Mouse (Mus musculus) intestine, embryonic 15.5 days (tissue): ENCODE results near the gene Acvr1b. TPM values are rescaled to one million over a fixed set of nuclear protein-coding genes. Genes with fewer than 3 reads are reported as not detected.

Experiments used
- ATAC-seq: fragments of 200-750 bp; cut with Nextera tagmentation; 2 replicates; pipeline ENCODE4 v1.8.0; 2017; ENCODE audit warnings: moderate TSS enrichment, moderate library complexity
- H3K27ac ChIP-seq: fragments of 300-500 bp; sonication (generic); 2 replicates; pipeline ENCODE4 v1.5.1; 2015; ENCODE audit warnings: mild to moderate bottlenecking, inconsistent platforms
- H3K27me3 ChIP-seq: fragments of 300-500 bp; sonication (generic); replicated peaks from 2 replicates; pipeline ENCODE4 v1.6.1; 2015; ENCODE audit warnings: inconsistent platforms
- H3K36me3 ChIP-seq: fragments of 300-500 bp; sonication (generic); 2 replicates; pipeline ENCODE4 v1.6.1; 2015; ENCODE audit warnings: inconsistent platforms
- H3K4me1 ChIP-seq: fragments of 300-500 bp; sonication (generic); replicated peaks from 2 replicates; pipeline ENCODE4 v1.6.1; 2015; ENCODE audit warnings: inconsistent platforms
- H3K4me2 ChIP-seq: fragments of 300-500 bp; sonication (generic); replicated peaks from 2 replicates; pipeline ENCODE4 v1.6.1; 2015; ENCODE audit warnings: mild to moderate bottlenecking, inconsistent platforms
- H3K4me3 ChIP-seq: fragments of 300-500 bp; sonication (generic); replicated peaks from 2 replicates; pipeline ENCODE4 v1.5.1; 2015; ENCODE audit warnings: inconsistent platforms
- H3K9ac ChIP-seq: fragments of 300-500 bp; sonication (generic); 2 replicates; pipeline ENCODE4 v1.6.1; 2015; ENCODE audit warnings: inconsistent platforms
- H3K9me3 ChIP-seq: fragments of 300-500 bp; sonication (generic); 2 replicates; pipeline ENCODE4 v1.6.1; 2016; ENCODE audit warnings: inconsistent platforms
- WGBS: fragments of 180-500 bp; shearing (Covaris S2); methylation state at CpG from one replicate; pipeline ENCODE4 v1.1.7; 2015; 5-methylcytosine and 5-hydroxymethylcytosine counted together
- polyA plus RNA-seq: library from polyadenylated mRNA; unstranded; fragments of >200 nt; fragmentation: Nextera tagmentation; extraction: Ambion mirVana; gene quantifications from 2 replicates; pipeline ENCODE4 v1.2.1, GENCODE M21; 2015

Acvr1b gene
- polyA plus RNA-seq, 1 experiment from 2014 or later = 9.3 TPM

DNA sequence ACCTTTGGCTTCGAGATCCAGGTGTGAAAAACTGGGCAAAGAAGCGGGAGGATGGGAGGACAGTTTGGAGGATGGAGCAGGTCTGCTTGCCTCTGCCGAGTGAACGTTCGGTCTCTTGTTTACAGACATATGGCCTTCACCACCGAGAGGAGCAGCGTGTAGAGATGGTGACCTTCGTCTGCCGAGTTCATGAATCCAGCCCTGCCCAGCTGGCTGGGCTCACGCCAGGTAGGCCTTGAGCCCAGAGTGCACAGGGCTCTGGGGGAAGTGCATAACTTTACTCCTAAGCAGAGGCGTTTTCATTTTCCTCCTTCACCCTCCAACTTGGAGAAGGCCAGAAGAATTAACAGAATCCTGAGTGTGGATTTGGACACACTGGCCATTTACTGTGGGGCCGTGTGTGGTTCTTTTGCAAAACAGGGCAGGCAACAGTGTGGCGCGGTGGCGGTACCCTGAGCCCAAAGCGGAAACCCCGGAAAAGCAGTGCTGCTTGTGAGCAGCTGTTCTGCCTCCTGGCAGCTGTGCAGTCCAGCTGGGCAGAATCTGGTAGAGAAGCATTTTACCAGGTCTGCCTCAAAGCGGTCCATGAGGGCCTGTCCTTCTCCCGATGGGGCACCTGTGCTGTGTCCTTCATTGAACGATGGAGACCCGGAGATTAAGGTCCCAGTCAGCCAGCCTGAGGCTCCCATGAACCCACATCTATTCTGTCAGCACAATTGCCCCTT, 55.2 kb downstream of the Acvr1b start:
- peaks cover 43% of the 10 kb centered on the region for H3K4me1 ChIP-seq
- H3K9ac ChIP-seq = no peak overlapping the region
- no peak overlapping the region for H3K4me2 ChIP-seq
- H3K27ac ChIP-seq = peak overlapping the region; percentile 77; the same call in 1 of the 2 replicates
- ATAC-seq = no peak
- peaks cover 18% of the 10 kb centered on the region for H3K36me3 ChIP-seq
- no peaks in the 10 kb centered on the region for H3K27me3 ChIP-seq
- WGBS = 68% methylated on average over 21 of the region's 21 CpGs
- H3K4me3 ChIP-seq = no peak overlapping the region
- H3K9me3 ChIP-seq = no peaks in the 10 kb centered on the region

- Histone ChIP-seq H3K27me3 (no peaks in the 10 kb centered on the region), H3K27ac (no peak overlapping the region), H3K36me3 (peaks cover 18% of the 10 kb centered on the region), H3K9me3 (no peaks in the 10 kb centered on the region), H3K4me2 (no peak overlapping the region), H3K4me3 (no peak overlapping the region), H3K4me1 (peaks cover 44% of the 10 kb centered on the region), H3K9ac (no peak overlapping the region)
- no peak for ATAC-seq
- 94% methylated on average over 19 of the region's 19 CpGs for WGBS
These were observed 56.6 kb downstream of the Acvr1b start for GRCm38 (mm10) chr15:101230503-101230902.

DNA sequence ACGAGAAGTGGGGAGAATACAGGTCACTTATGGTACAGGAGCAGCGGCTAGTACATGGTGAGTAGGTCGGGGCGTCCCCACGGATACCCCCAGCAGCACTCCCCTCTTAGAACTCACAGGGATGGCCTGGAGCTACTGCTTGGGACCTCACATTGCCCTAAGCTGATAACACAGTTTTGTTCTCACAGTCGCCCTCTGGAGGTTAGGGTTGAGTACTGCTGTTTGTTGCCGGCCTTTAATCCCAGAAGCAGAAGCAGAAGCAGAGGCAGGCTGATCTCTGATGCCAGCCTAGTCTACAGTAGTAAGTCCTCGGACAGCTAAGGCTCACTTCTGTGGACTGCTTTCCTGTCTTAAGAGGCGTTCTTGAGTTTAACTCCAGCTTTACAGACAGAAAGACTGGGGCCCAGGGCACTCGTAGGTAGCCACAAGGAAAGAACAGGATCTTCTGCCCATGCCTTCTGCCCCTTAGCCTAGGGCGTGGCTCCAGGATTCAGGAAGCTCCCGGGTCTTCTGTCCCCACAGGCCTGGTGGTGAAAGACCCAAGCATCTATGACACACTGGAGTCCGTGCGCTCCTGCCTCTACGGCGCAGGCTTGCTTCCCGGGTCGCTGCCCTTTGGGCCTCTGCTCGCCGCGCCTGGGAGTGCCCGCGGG, 57.3 kb downstream of the Acvr1b start:
- Histone ChIP-seq H3K36me3 (peaks cover 18% of the 10 kb centered on the region), H3K4me3 (no peak overlapping the region), H3K27me3 (no peaks in the 10 kb centered on the region), H3K27ac (no peak overlapping the region), H3K9ac (no peak overlapping the region), H3K4me1 (peaks cover 47% of the 10 kb centered on the region), H3K4me2 (peak overlapping the region; percentile 21; the same call in 1 of the 2 replicates), H3K9me3 (no peaks in the 10 kb centered on the region)
- 76% methylated on average over 23 of the region's 23 CpGs for WGBS
- ATAC-seq = no peak

DNA sequence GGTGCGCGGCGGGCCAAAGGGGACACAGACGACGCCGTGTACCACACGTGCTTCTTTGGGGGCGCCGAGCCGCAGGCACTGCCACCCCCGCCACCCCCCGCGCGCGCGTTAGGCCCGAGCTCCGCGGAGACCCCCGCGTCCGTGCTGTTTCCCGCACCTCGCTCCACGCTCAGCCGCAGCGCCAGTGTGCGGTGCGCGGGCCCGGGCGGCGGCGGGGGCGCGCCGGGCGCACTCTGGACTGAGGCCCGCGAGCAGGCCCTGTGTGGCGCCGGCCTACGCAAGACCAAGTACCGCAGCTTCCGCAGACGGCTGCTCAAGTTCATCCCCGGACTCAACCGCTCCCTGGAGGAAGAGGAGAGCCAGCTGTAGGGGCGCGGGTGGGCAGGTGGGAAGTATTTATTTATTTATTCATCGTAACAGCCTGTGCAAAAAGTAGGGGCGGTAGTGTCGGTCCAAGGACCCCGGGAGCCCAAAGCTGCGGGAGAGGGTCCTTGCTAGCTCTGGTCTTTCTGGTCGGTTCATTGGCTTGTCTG, 57.8 kb downstream of the Acvr1b start:
- no peak overlapping the region for H3K4me3 ChIP-seq
- H3K4me1 ChIP-seq = peaks cover 49% of the 10 kb centered on the region
- no peak overlapping the region for H3K27ac ChIP-seq
- peaks cover 18% of the 10 kb centered on the region for H3K36me3 ChIP-seq
- H3K9ac ChIP-seq = no peak overlapping the region
- 55% methylated on average over 56 of the region's 56 CpGs for WGBS
- H3K27me3 ChIP-seq = no peaks in the 10 kb centered on the region
- no peak for ATAC-seq
- no peaks in the 10 kb centered on the region for H3K9me3 ChIP-seq
- H3K4me2 ChIP-seq = peak overlapping the region; percentile 21; the same call in 1 of the 2 replicates

DNA sequence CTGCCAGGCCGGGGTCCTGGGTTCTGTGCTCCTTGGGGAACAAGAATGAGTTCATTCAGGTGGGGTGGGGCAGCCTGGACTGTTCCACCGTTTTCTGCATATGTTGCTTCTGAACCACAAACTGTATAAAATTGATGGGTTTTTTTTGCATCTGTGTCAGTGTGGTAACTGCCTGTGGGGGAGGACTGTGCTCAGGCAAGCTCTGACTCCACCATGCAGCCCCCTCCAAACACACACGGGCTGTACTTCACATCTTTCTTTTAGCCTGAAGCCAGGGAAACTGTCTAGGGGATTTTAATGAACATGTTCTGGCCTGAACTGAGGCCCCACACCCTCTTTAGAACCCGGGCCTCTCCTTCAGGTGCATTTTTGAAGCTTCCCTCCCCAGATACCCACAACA, 58.7 kb downstream of the Acvr1b start:
- Histone ChIP-seq H3K27ac (peak overlapping the region; percentile 88; the same call in 1 of the 2 replicates), H3K4me1 (peaks cover 50% of the 10 kb centered on the region), H3K9ac (peak overlapping the region; percentile 9; the same call in 1 of the 2 replicates)

GRCm38 (mm10) chr15:101233183-101233582, 59.3 kb downstream of the Acvr1b start:
- WGBS = 82% methylated on average over 3 of the region's 3 CpGs
- Histone ChIP-seq H3K4me2 (peak overlapping the region; percentile 28; the same call in 1 of the 2 replicates), H3K4me1 (peaks cover 46% of the 10 kb centered on the region), H3K36me3 (peaks cover 18% of the 10 kb centered on the region), H3K9ac (peak overlapping the region; percentile 30), H3K4me3 (no peak overlapping the region), H3K9me3 (no peaks in the 10 kb centered on the region), H3K27ac (peak overlapping the region; percentile 88), H3K27me3 (no peaks in the 10 kb centered on the region)
- no peak for ATAC-seq

More for the DNA sequence above, 58.7 kb downstream of the Acvr1b start:
- ATAC-seq = no peak
- Histone ChIP-seq H3K27me3 (no peaks in the 10 kb centered on the region), H3K9me3 (no peaks in the 10 kb centered on the region), H3K4me2 (no peak overlapping the region), H3K4me3 (no peak overlapping the region), H3K36me3 (peaks cover 18% of the 10 kb centered on the region)
- 58% methylated on average over 4 of the region's 4 CpGs for WGBS

DNA sequence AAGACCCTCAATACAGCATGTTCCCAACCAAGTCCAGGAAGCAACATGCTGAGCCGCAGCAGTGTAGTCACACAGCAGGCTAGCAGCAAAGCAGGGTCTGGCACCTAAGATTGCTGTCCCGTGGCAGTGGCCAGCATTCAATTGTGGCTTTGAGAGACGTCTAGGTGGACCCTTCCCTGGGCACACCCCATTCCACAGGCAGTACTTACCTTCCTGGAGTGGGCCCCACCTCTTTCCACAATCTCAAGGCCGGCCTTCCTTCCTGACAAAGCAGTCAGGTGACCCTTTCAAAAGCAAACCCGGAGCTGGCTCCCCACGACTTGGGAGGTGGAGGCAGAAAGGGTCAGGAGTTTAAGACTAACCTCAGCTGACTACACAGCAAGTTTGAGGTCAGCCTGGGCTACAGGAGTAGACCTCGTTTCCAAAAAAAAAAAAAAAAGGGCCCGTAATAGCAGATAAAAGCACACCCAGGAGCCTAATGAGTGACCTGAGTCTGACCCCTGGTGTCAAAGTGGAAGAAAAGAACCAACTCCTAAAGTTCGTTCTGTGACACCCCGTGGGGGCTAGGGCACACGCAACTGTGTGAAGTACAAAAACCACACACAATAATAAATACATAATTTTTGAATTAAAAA, 59.9 kb downstream of the Acvr1b start:
- ATAC-seq = peak; percentile 63
- H3K9me3 ChIP-seq = no peaks in the 10 kb centered on the region
- peaks cover 44% of the 10 kb centered on the region for H3K4me1 ChIP-seq
- peak overlapping the region; percentile 88 for H3K27ac ChIP-seq
- peak overlapping the region; percentile 30 for H3K9ac ChIP-seq
- no peak overlapping the region for H3K4me3 ChIP-seq
- 27% methylated on average over 11 of the region's 11 CpGs for WGBS
- H3K4me2 ChIP-seq = peak overlapping the region; percentile 28; the same call in 1 of the 2 replicates
- H3K36me3 ChIP-seq = peaks cover 18% of the 10 kb centered on the region
- H3K27me3 ChIP-seq = no peaks in the 10 kb centered on the region

DNA sequence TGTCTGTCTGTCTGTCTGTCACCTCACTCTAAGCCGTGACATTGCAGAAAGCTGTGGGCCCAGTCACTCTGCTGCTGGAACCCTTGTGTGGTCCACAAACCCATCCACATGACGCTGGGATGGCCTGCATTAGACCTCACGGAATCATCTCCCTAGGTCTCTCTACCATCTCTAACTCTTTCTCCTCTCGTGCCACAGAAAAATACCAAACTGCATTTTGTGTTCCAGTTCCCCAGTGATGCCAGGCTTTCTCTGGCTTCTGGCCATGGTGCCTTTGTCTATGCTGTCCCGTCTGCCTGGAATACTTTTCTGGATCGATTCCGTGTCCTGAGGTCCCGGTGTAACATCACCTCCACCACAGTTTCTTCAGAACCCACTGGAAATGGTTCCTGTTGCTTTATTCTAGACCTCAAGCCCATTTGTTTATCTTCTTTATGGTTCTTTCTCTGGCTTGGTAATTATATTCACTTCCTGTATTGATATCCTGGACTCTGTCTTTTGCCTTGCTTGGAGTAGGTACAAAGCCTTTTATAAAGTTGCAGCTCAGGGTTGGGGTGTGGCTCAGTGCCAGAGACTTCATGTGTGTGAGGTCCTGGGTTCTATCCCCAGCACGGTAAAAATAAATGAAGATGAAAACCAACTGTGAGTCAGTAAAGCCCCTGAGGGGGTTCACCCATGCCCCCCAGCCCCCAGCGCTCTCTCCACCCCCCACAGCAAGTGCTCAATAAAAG, 60.9 kb downstream of the Acvr1b start:
- H3K36me3 ChIP-seq = peaks cover 16% of the 10 kb centered on the region
- ATAC-seq = peak; percentile 39; the same call in 1 of the 2 replicates
- peak overlapping the region; percentile 47 for H3K4me2 ChIP-seq
- H3K4me1 ChIP-seq = peaks cover 44% of the 10 kb centered on the region
- H3K4me3 ChIP-seq = no peak overlapping the region
- H3K9ac ChIP-seq = peak overlapping the region; percentile 14; the same call in 1 of the 2 replicates
- no peaks in the 10 kb centered on the region for H3K9me3 ChIP-seq
- 62% methylated on average over 10 of the region's 10 CpGs for WGBS
- H3K27ac ChIP-seq = peak overlapping the region; percentile 88
- no peaks in the 10 kb centered on the region for H3K27me3 ChIP-seq

GRCm38 (mm10) chr15:101235342-101235698, 61.5 kb downstream of the Acvr1b start:
- Histone ChIP-seq H3K9me3 (no peaks in the 10 kb centered on the region), H3K9ac (peak overlapping the region; percentile 14; the same call in 1 of the 2 replicates), H3K4me3 (no peak overlapping the region), H3K27me3 (no peaks in the 10 kb centered on the region), H3K36me3 (peaks cover 12% of the 10 kb centered on the region), H3K4me2 (peak overlapping the region; percentile 47), H3K4me1 (peaks cover 44% of the 10 kb centered on the region), H3K27ac (peak overlapping the region; percentile 88)
- 31% methylated on average over 5 of the region's 5 CpGs for WGBS
- ATAC-seq = peak; percentile 20

DNA sequence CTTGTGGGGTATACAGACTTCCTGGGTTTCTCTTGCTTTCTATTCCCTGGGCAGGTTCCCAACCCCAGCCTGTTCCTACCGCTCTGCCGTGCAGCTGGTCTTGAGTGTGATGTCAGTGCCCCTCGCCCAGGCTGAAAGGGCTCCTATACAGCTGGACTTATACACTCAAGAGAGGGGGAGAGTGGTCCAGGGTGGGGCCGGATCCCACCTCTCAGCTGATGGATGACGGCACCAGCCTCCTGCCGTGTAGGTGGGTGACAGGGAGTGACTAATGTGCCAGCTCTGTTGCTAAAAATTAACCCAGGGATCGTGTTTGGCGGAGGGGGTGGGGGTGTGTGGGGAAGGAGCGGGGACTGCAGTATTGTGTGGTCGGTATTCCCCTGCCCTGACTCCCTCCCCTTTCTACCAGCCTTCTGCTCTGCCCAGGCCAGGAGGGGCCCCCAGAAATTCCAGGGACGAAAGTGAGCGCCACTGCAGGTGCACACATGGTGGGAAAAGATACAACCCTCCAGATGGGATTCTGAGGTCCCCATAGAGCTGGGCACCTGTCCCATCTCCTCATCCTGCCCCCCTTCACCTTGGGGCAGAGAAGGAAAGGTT, 62.0 kb downstream of the Acvr1b start:
- Histone ChIP-seq H3K9ac (0 out of 2 replicates have a peak overlapping the region, but pooled peaks have one; percentile 14), H3K4me1 (peaks cover 46% of the 10 kb centered on the region)
- peak; percentile 42 for ATAC-seq

GRCm38 (mm10) chr15:101236878-101237277, 63.0 kb downstream of the Acvr1b start:
- Histone ChIP-seq H3K4me2 (no peak overlapping the region), H3K36me3 (no peaks in the 10 kb centered on the region), H3K9ac (no peak overlapping the region), H3K4me1 (peaks cover 48% of the 10 kb centered on the region), H3K27ac (no peak overlapping the region), H3K9me3 (no peaks in the 10 kb centered on the region), H3K4me3 (no peak overlapping the region), H3K27me3 (no peaks in the 10 kb centered on the region)
- ATAC-seq = no peak
- WGBS = 6% methylated on average over 3 of the region's 3 CpGs

More for the DNA sequence above, 62.0 kb downstream of the Acvr1b start:
- Histone ChIP-seq H3K4me2 (peak overlapping the region; percentile 47), H3K4me3 (peak overlapping the region; percentile 11; the same call in 1 of the 2 replicates), H3K27ac (peak overlapping the region; percentile 88), H3K9me3 (no peaks in the 10 kb centered on the region), H3K27me3 (no peaks in the 10 kb centered on the region), H3K36me3 (peaks cover 8% of the 10 kb centered on the region)
- 20% methylated on average over 12 of the region's 12 CpGs for WGBS
